Mouse (Mus musculus): ENCODE results near the gene Ncoa3. TPM values are rescaled to one million over a fixed set of nuclear protein-coding genes. Genes with fewer than 3 reads are reported as not detected.
"Not testable (repeated sequence)": the region's sequence is repeated elsewhere in the genome, so short reads cannot be mapped to it uniquely, and the experiment has no call there.

The Ncoa3 gene
- total RNA-seq (2015; ENCODE audit: low replicate concordance) = 17.6 and 20.5 TPM in 2 replicates
- 3.6 and 3.9 TPM in 2 replicates for total RNA-seq (2017; ENCODE audit: low replicate concordance)

- peak; percentile 90 for ATAC-seq (replicated peaks; ENCODE audit: low FRiP score, poor library complexity, severe bottlenecking)
These were observed at the start of gene Ncoa3 for GRCm38 (mm10) chr2:165992270-165993172. Ncoa3 (plus strand) TSS chr2:165992636.

GRCm38 (mm10) chr2:165943113-165943512, 49.3 kb upstream of the Ncoa3 start:
- ATAC-seq (replicated peaks; ENCODE audit: low FRiP score, poor library complexity, severe bottlenecking) = no peak

GRCm38 (mm10) chr2:165944576-165945351, 47.7 kb upstream of the Ncoa3 start:
- peak; percentile 93 for ATAC-seq (replicated peaks; ENCODE audit: low FRiP score, poor library complexity, severe bottlenecking)

GRCm38 (mm10) chr2:165946046-165946564, 46.3 kb upstream of the Ncoa3 start:
- ATAC-seq (replicated peaks; ENCODE audit: low FRiP score, poor library complexity, severe bottlenecking) = no peak

- no peak for ATAC-seq (replicated peaks; ENCODE audit: low FRiP score, poor library complexity, severe bottlenecking)
These were observed 44.4 kb upstream of the Ncoa3 start for GRCm38 (mm10) chr2:165948007-165948406.

- ATAC-seq (replicated peaks; ENCODE audit: low FRiP score, poor library complexity, severe bottlenecking) = not testable (repeated sequence)
These were observed 43.7 kb upstream of the Ncoa3 start for GRCm38 (mm10) chr2:165948785-165949184.

- no peak for ATAC-seq (replicated peaks; ENCODE audit: low FRiP score, poor library complexity, severe bottlenecking)
These were observed 42.7 kb upstream of the Ncoa3 start for GRCm38 (mm10) chr2:165949719-165950118.

- ATAC-seq (replicated peaks; ENCODE audit: low FRiP score, poor library complexity, severe bottlenecking) = no peak
These were observed 40.9 kb upstream of the Ncoa3 start for GRCm38 (mm10) chr2:165951432-165952068.

GRCm38 (mm10) chr2:165954872-165955271, 37.6 kb upstream of the Ncoa3 start:
- peak; percentile 62 for ATAC-seq (replicated peaks; ENCODE audit: low FRiP score, poor library complexity, severe bottlenecking)

- ATAC-seq (replicated peaks; ENCODE audit: low FRiP score, poor library complexity, severe bottlenecking) = no peak
These were observed 37.0 kb upstream of the Ncoa3 start for GRCm38 (mm10) chr2:165955386-165955785.

- ATAC-seq (replicated peaks; ENCODE audit: low FRiP score, poor library complexity, severe bottlenecking) = no peak
These were observed 36.2 kb upstream of the Ncoa3 start for GRCm38 (mm10) chr2:165956096-165956740.

GRCm38 (mm10) chr2:165957257-165957828, 35.1 kb upstream of the Ncoa3 start:
- no peak for ATAC-seq (replicated peaks; ENCODE audit: low FRiP score, poor library complexity, severe bottlenecking)

- ATAC-seq (replicated peaks; ENCODE audit: low FRiP score, poor library complexity, severe bottlenecking) = no peak
These were observed 33.9 kb upstream of the Ncoa3 start for GRCm38 (mm10) chr2:165958556-165958955.

GRCm38 (mm10) chr2:165960695-165961094, 31.7 kb upstream of the Ncoa3 start:
- no peak for ATAC-seq (replicated peaks; ENCODE audit: low FRiP score, poor library complexity, severe bottlenecking)

- no peak for ATAC-seq (replicated peaks; ENCODE audit: low FRiP score, poor library complexity, severe bottlenecking)
These were observed 29.6 kb upstream of the Ncoa3 start for GRCm38 (mm10) chr2:165962824-165963223.

GRCm38 (mm10) chr2:165964121-165964520, 28.3 kb upstream of the Ncoa3 start:
- no peak for ATAC-seq (replicated peaks; ENCODE audit: low FRiP score, poor library complexity, severe bottlenecking)

- no peak for ATAC-seq (replicated peaks; ENCODE audit: low FRiP score, poor library complexity, severe bottlenecking)
These were observed 25.4 kb upstream of the Ncoa3 start for GRCm38 (mm10) chr2:165967076-165967475.

- ATAC-seq (replicated peaks; ENCODE audit: low FRiP score, poor library complexity, severe bottlenecking) = no peak
These were observed 24.4 kb upstream of the Ncoa3 start for GRCm38 (mm10) chr2:165967823-165968555.
